Mouse (Mus musculus): Measurements from ENCODE around the gene Plek. TPM values are rescaled to one million over a fixed set of nuclear protein-coding genes. Genes with fewer than 3 reads are reported as not detected.
A peak's percentile ranks its signal among the peaks of the same experiment; 100 is the strongest.
"Not testable (repeated sequence)": the region's sequence is repeated elsewhere in the genome, so short reads cannot be mapped to it uniquely, and the experiment has no call there.

Plek gene
- 1 to 10 TPM; 4.4 to 4.5 TPM for total RNA-seq (2021)
- long read RNA-seq, experiment 1, full-length matches to known transcripts = 1 of 1 reads
- long read RNA-seq, experiment 1, partial matches to known transcripts = 0 of 1 reads
- long read RNA-seq, experiment 1, other reads (novel, unspliced or antisense) = 0 of 1 reads
- long read RNA-seq, experiment 2, full-length matches to known transcripts = 4 of 4 reads
- long read RNA-seq, experiment 2, partial matches to known transcripts = 0 of 4 reads
- long read RNA-seq, experiment 2, other reads (novel, unspliced or antisense) = 0 of 4 reads

DNA sequence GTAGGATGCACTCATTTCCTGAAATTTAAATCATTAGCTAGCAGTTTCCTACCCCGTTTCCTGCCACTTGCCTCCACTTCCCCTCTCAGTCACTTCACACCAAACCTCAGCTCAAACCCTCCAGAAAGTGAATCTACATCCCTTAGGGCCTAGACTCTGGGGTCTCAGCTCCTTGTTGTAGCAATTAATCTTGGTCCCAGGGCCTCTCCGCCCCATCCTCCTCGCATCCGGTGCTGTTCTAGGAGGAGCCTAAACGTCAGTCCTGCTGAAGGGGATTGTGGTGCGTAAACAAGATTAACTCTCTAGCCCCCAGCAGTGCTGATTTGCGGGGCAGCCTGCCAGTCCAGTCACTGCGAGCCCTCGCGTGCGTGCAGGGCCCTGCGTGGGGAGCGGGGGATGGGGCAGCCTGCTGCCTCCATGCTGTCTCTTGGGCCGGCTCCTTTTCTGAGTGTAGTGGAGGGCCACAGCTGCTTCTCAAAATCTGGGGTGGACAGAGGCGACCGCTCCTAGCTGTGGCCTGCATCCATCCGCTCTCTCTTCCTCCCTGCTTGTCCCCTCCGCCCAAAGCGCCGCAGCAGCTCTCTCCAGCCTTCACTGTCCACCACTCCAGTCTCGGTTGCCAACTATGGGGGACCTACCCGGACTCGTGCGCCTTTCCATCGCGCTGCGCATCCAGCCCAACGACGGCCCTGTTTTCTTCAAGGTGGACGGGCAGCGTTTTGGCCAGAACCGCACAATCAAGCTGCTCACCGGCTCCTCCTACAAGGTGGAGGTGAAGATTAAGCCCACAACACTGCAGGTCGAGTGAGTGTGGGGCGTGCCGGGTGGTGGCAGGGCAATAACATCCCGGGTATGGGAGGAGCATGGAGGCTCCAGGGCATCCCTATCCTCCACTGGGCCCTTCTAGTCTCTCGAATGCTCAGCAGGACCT lies at the start of gene Plek, which contains the start of gene Cnrip1:
TSS of gene Plek (minus strand) at position 837 of the 931 bp plus-strand sequence.
TSS of gene Cnrip1 (plus strand) at position 42 of the 931 bp plus-strand sequence.
- peak; percentile 62 to 80 for DNase-seq (ENCODE audit: low spot score in 2 of 2)

DNA sequence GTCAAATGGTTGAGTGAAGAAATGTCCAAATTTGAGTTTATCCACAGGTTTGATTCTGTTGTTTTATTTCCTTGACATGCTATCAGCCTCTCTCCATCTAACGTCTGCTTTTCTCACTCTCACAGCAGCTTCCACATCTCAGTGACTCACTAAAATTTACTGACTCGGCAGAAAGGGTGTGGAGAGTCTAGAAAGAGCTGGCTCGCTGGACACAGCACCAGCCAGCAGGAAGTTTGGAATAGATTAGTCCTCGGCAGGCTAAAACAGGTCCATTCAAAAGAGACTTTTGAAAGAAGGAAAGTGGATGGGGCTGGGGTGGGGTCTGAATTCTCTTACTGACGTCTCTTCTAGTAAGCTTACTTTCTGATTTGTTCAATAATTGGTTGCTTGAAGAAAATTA lies 33.9 kb upstream of the Plek start:
- DNase-seq (ENCODE audit: low spot score in 2 of 2) = no peak

DNA sequence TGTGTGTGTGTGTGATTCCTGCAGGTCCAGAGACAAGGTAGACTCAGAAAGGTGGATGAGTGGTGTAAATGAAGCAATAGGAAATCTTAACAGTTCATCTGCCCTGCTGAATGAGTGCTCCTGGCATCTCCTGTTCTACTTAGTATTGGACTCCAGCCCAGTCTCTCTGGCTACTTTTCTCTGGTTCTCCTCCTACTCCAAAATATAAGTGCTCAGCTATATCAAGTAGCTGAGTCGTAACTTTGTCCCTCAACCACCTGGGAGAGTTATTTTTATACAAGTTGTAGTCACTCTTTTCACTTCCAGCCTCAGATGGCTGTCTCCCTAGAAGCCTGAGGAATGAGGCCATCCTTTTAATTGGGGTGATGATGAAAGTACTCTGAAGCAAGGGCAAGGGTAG lies 31.7 kb upstream of the Plek start:
- no peak for DNase-seq (ENCODE audit: low spot score in 2 of 2)

DNA sequence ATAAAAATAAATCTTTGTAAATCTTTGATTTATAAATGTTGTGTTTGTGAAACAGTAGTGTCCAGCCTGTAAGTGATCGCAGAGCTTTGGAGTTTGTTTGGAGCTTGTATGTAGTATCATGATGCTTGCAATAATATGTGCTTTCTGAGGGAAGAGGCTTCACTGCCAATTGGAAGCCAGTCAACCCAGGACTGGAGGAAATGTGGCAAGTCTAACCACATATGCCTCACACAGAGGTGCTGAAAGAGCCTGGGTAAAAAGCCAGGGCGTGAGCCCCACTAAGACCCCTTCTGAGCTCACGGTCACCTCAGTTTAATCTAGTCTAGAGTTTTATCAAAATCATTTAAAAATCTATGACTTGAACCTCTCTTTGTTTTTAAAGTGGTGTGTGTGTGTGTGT lies 31.3 kb upstream of the Plek start:
- no peak for DNase-seq (ENCODE audit: low spot score in 2 of 2)

DNA sequence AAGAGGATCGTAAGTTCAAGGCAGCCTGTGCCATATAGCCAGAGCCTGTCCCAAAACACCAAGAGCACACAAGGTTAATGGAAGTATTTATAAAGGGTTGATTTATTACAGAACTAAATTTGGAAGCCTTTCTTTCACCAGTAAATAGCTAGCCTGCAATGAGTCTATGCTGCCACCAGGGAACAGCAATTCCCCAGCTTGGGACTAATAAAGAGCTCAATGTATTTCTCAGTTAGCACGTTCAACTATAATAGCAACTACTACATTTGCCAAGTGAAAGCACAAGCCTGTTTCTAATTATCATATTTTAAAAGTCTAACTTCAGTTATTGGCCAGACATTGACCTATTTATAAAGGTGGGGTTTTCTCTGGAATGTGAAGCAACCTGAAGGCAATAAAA lies 30.8 kb upstream of the Plek start:
- no peak for DNase-seq (ENCODE audit: low spot score in 2 of 2)

DNA sequence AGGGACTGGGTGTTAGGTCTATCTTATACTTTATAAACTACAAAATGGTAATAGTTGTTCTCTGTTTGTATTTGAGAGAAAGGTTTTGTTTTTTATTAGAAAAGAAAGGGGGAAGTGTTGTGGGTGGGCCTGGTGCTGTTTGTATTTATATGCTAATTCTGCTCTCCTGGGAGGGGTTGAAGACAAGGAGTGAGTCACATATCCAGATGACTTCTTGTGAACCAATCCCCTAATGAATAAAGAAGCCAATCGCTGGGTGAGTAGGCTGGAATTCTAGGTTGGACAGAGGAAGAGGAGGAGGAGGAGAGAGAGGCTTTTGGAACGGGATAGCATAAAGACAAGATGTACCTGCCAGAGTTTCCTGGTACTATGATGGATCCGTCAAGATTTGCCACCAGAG lies 29.9 kb upstream of the Plek start:
- DNase-seq (ENCODE audit: low spot score in 2 of 2) = no peak

DNA sequence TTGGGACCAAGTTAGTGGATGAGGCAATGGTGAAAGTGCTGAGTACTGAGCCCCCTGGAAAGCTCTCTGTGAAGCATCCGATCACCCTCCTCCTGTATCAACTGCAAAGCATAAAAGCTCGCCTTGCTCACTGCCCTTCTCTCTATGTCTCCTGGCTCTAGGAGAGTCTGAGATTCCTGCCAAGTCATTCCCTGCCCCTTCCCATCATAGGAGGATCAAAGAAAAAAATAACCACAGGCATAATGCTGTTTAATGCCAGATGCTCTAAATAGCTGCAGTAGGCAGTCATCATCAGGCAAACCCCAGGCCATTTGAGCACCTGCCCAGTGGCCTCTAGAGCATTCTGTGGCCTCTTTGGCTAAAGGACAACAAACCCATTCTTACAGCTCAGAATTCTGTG lies 23.5 kb upstream of the Plek start:
- DNase-seq (ENCODE audit: low spot score in 2 of 2) = no peak

DNA sequence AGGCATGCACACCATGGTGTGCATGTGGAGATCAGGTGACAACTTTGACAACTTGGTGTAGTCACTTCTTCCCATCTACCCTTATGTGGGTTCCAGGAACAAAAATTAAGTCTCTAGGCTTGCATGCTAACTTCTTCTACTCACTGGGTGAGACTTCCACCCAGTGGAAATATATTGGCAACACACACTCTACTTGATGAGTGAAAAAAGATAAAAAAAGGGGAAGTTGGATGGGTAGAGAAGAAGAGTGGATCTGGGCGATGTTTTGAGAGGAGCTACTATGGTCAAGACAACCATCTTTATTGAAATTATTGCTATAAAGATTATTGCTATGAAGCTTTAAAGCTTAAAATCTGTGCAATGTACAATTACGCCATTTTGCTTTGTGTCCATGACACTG lies 17.2 kb upstream of the Plek start:
- not testable (repeated sequence) for DNase-seq (ENCODE audit: low spot score in 2 of 2)

DNA sequence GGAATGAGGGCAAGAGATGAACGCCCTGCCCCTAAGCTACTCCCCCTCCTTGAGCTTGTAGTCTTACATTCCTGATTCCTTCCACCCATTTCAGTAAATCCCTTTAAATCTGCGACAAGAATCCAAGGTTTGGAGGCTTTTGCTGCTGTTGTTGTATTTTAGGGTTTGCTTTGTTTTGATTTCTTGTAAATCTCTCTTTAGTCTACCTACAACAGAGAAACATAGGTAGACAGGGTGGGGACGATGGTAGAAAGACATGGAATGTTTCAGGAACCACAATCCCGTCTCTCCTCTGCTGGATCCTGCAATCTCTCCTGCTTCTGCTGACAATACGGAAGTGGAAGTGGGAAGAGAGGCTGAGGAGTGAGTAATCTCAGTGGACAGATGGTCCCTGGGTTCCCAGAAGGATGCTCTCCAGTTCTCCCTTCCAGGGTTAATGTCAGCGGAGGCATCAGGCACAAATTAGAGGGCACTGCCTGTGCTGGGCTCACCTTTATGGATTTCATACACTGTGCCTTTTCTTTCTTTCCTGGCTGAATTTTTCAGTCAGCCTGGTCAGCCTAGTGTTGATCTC lies 382 bp upstream of the Plek start:
- no peak for DNase-seq (ENCODE audit: low spot score in 2 of 2)

DNA sequence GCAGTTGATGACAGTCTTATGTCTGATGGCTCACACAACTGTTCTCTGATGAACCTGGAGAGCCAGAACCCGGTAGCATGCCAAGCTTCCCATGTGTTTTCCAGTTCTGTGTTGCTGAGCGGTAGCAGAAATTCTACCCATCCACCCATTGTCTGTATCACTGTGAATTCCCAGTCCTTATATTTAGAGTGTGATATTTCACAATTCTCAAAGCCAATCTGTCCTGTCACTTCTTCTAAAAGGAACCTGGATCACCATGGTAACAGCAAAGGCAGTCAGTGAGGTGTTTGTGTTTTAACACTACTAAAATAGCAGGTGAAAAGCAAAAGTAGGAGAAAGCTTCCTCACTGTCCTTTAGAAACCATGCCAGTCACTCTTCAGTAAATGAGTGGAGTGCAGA lies 6.4 kb downstream of the Plek start:
- no peak for DNase-seq (ENCODE audit: low spot score in 2 of 2)

DNA sequence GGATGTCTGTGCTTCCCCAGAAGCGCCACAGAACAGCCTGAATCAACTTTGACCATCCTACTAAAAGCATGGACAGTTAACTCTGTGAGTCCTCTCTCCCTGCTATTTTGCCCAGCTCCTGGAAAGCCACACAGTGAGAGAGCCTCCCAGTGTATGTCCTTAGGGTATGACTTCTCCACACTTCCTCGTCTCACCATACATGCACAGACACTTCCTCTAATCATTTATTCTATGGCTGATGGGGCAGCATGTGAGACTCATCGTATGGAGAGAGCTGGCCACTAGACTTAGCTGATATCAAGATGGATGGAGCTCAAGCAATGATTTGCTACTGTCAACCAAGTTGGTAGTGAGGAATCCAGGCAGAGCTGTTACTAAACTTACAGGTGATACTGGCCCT lies 28.2 kb downstream of the Plek start:
- DNase-seq (ENCODE audit: low spot score in 2 of 2) = no peak

DNA sequence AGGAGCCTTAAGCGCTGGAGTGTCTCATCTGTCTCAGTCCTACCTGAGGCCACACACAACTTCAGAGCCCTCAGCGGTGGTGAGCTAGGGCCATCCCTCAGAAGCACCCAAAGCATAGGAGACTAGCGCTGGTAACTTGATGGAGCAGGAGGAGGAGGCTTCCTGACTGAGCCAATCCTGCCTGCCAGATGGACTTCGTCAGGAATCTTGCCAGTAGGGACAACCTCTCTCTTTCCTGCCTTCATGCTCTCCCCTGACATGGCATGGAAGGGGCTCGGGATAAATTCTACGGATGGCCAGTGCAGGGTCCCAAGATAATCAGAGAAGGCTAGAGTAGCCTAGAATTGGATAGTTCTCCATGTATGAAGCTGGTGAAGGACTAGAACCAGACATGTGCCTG lies 29.0 kb downstream of the Plek start:
- DNase-seq (ENCODE audit: low spot score in 2 of 2) = no peak

DNA sequence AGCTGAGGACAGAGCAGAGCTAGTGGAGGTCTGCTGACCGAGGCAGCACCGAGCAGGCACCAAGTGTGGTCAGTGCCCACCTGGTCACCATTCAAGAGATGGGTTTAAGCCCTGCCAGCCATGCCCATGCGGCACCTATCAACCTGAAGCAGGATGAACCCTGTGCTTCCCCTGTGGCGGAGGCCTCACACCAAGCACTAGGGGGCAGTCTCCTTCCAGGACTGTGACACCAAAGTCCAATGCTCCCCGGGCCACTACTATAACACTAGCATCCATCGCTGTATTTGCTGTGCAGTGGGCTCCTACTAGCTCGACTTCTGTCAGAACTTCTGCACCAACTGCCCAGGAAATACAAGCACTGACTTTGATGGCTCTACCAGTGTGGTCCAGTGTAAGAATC lies 32.9 kb downstream of the Plek start:
- DNase-seq (ENCODE audit: low spot score in 2 of 2) = no peak

DNA sequence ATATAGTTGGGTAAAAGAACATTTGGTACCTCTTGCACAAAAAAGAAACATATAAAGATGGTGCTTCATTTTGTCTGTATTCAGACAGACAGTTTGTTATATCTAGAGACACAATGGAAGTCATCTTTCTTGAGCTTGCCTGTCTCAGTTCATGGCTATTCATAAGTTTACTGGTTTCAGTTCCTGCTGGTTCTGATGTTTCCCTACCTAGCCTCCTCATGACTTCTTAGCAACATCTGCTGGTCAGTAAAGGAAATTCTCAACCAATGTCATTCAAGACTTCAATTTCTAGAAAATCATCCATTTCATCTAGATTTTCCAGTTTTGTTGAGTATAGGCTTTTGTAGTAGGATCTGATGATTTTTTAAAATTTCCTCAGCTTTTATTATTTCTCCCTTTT lies 39.2 kb downstream of the Plek start:
- DNase-seq (ENCODE audit: low spot score in 2 of 2) = no peak

DNA sequence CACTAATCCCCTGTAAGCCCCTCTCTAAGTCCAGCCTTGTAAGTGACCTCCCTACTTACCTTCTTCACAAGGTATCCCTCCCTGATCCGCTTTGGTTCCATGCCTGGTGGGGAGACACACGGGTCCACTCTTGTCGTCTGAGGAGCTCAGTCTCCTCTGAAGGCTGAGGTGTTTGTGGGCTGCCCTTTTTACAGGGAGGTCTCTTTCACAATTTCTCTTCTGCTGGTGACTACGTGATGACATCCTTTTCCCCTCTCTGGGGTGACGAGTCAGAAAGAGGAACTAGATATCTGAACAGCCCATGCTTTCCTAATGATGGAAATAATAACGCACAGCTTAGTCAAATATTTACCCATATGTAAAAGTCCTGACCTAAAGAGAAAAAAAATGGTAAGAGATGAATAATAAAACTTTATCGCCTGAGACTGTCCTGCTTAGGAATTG lies 43.7 kb downstream of the Plek start:
- DNase-seq (ENCODE audit: low spot score in 2 of 2) = no peak

DNA sequence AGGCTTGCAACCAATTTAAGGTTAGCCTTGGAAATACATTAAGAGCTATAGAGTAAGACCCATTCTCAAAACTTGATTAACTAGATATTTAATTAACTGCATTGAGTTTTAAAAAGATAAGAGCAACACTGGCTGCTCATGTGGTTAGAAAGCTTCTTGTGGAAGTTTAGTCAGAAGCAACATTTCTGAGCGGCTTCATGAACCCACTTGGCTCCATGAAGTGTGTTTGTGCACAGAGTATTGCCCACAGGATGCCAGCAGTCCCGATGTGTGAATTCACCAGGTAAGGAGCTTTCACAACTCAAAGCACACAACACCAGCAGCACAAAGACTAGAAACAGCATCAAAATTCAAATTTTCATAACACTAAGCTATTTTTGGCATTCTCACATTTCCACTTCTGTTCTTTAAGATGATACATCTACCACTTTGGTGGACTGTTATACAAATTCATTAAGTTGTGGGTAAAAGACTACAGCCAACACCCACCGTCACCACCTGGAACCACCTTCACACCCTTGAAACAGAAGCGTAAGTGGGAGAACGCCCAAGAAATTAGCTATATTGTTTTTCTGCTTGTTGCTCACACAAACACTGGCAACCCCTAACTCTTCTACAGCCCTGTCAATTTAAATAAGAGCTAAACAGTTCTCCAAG lies 44.5 kb downstream of the Plek start:
- no peak for DNase-seq (ENCODE audit: low spot score in 2 of 2)

DNA sequence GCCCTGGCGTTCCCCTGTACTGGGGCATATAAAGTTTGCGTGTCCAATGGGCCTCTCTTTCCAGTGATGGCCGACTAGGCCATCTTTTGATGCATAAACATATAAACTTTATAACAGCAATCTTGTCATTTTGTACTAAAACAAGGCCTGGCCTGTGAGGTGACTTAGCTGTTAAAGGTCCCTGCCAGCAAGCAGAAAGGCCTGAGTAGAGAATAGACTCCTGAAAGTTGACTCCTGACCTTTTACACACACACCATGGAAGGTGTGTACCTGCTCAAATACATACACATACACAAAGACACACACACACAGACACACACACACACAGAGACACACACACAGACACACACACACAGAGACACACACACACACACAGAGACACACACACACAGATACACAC lies 45.7 kb downstream of the Plek start:
- DNase-seq (ENCODE audit: low spot score in 2 of 2) = not testable (repeated sequence)

DNA sequence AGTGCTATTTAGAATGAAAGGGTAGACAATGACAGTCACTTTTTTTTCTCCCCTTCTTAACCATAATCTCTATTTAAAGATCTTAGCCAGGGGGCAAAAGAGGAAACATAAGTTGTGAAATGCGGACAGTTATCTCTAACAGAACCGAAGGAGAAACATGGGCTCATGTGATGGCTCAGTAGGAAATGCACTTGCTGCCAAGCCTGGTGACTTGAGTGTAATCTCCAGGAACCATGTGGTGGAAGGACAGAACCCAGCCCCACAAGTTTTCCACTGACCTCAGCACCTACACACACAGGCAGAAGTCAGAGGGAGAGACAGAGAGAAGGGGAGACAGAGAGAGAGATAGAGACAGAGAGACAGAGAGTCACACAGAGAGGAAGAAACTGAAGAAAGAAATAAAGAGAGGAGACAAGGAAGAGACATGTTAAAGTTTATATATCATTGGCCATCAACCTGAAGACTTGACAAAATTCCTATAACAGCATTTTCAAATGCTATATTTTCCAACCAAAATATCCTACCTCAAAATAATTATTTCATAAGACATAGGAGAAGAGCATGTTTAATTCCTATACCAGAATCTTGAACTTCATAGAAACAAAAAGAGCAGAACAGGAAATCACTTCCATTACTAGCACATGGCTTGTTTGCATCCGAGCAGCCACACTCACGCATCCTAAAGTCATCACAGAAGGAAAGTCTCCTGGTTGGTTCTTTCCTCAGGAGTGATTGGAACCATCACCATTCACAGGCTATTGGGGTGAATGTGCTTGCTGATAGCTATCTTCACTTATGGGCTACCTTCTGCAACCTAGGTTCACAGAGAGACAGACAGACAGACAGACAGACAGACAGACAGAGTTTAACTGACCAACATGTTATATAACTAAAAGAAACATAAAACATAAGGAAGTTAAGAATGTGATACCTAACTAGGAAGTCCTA lies 47.0 kb downstream of the Plek start:
- no peak for DNase-seq (ENCODE audit: low spot score in 2 of 2)

DNA sequence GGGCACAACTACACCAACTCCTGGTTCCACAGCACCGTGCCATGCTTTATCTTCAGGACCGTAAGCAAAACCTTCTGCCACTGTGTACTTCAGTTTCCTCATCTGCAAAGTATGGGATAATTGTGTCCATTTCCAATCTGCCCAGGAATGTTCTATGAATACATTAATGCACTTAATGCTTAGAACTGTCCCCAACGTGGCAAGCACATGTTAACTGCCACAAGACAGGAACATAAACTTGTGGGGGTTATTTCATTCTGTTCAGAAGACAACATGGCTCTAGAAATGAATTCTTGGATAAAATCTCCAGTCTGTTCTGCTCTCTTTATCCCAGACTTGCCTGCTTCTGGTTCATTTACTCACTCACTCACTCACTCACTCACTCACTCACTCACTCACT lies 48.4 kb downstream of the Plek start:
- DNase-seq (ENCODE audit: low spot score in 2 of 2) = no peak

DNA sequence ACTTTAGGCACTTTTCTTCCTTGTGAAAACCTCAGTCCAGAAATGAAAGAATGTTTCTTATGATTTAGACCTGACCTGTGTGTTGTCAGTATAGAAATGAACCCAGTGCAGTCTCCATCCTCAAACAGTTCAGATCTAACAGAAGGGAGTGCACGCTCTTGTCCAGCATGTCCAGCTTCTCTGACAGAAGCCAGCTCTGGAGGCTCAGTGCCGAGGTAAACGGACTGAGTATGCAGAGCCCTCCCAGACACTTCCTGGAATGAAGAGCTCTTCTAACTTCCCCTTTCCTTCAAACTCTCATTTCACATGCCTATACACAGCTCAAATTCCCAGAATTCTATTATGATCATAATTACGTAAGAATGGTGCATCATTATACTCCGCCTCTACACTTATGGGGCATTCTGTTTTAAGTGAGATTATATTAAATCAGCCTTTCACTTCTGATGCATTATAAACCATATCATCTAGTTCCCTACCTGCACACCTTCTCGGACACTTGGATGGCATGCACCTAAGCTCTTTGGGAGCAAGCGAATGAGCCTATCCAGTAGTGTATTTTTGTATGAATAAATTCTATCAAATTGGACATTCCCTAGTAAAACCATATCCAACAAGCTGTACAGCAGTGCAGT lies 49.3 kb downstream of the Plek start:
- no peak for DNase-seq (ENCODE audit: low spot score in 2 of 2)
